Mouse (Mus musculus) lung, adult 2 months (tissue): ENCODE data around the gene Herc2.

Experiments used
- CTCF ChIP-seq: fragments of 200-500 bp; IDR thresholded peaks from 2 replicates; pipeline ENCODE4 v1.5.1; 2011; ENCODE audit warnings: mild to moderate bottlenecking, low read length, control low read depth; ENCODE audit not compliant: insufficient read depth
- POLR2A ChIP-seq: fragments of 200-500 bp; IDR thresholded peaks from 2 replicates; pipeline ENCODE4 v1.6.1; 2011; ENCODE audit warnings: low read depth, mild to moderate bottlenecking, control low read depth, low read length, borderline replicate concordance; ENCODE audit errors: extremely low read depth

DNA sequence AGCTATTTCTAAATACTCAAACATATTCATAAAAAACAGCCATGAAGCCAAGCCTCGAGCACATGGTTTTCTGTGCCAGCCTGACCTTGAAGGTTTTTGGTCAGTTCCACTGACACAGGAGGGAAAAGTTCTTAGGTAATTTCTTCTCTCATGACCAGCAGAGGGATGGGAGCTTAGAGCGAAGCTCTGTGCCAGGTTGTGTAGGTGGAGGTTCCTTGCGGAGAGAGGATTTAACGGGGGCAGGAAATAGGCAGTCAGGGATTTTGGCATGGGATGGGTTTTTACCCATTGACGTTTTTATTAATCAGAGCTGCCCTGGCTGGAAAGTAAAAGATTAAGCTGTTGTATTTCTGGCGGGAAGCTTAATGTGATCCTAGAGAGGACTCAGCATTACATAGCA, 170.8 kb downstream of the Herc2 start:
- TF ChIP-seq CTCF (no peak), POLR2A (no peak)
